Mouse (Mus musculus): ENCODE measurements around the gene 1700020D05Rik.
A peak's percentile ranks its signal among the peaks of the same experiment; 100 is the strongest.

Gene 1700020D05Rik

DNA sequence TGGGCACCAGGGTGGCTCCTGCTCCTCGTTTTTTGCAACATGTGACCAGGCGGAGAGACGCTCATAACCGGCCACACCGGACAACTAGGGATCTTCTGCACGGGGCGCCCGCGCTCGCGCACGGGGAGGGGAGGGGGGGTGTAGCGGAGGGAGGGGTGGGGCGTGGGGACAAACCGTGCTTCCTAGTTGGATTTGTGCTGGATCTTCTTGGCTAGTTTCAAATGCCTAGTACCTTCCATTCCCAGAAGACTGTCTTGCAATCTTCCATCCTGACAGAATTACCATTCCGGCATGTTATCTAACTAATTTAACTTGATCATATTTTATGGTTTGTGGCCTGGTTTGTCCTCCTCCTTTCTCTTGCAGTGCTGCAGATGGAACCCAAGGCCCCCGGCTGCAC, at the start of gene 1700020D05Rik:
1700020D05Rik (minus strand) TSS at position 101 of the 400 bp plus-strand sequence.
- no peak for DNase-seq (ENCODE audit: low read depth, low spot score)

DNA sequence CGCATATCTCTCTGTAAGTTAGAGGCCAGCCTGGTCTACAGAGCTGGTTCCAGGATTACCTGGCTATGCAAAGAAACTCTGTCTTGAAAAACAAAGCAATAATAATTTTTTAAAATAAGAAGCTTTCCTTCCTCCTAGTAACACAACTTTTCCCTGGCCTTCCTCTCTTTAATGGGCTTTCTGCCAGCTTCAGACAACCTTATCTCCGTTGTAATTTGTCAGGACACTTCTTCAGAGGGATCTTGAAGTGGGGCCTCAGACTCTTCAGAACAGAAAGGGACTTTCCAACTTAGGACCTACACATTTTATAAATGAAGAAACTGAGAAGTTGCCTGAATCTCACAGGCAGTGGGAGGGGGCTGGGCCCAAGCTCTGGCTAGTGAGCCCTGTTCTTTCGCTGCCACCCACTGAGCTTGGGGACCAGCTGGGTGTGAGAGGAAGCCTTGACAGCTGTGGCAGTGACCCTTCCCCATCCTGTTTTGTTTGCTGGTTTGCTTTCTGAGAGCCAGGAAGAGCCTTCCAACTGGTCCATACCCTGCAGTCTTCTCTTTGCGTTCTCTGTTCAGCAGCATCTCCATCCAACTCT, 44.0 kb upstream of the 1700020D05Rik start:
- no peak for DNase-seq (ENCODE audit: low read depth, low spot score)

DNA sequence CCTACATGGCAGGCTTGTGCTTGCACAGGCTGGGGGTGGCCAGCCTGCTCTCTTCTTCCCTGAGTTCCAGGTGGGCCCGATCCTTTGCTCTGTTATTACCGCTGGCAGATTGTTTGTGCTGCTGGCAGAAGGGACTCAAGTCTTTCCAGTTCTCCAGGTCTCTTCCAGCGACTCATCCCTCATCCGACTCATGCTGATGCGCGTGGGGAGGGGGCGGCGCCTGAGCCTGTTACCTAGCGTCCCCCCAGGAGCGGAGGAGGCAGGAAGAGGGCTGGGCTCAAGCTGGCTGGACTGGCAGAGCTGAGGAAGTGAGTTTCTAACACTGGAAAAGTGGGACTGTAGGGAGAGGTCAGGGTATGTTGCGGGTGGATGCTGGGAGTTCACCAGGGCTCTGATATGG, 40.4 kb upstream of the 1700020D05Rik start:
- DNase-seq (ENCODE audit: low read depth, low spot score), result no peak

DNA sequence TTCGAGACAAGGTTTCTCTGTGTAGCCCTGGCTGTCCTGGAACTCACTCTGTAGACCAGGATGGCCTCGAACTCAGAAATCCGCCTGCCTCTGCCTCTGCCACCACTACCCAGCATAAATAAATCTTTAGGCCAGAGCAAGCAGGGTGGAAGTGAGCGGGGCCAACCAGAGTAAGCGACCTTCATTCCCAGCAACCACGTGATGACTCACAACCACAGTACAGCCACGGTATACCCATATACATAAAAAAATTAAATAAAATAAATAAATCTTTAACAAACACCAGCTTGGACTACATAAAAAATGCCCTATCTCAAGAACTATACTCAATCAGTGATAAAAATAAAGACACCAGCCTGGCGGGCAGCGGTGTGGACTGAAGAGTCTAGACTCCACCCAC, 39.8 kb upstream of the 1700020D05Rik start:
- no peak for DNase-seq (ENCODE audit: low read depth, low spot score)

DNA sequence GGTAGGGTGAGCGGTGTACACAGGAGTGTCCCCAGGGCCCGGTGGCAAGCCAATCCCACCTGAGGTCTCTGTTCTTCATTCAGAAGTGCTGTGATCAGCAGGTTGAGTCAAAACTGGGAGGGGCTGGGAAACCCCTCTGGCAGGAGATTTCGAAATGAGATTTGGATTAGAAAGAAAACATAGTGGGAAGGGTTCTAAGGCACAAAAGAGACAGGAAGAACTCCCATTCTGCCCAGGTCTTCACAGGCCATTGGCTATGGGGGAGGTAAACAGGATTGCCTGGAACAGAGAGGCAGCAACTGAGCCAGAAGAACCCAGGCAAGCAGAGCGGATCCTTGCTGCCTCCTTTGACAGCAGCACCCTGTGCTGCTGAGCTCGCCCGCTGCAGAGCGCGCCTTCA, 35.2 kb upstream of the 1700020D05Rik start:
- no peak for DNase-seq (ENCODE audit: low read depth, low spot score)

DNA sequence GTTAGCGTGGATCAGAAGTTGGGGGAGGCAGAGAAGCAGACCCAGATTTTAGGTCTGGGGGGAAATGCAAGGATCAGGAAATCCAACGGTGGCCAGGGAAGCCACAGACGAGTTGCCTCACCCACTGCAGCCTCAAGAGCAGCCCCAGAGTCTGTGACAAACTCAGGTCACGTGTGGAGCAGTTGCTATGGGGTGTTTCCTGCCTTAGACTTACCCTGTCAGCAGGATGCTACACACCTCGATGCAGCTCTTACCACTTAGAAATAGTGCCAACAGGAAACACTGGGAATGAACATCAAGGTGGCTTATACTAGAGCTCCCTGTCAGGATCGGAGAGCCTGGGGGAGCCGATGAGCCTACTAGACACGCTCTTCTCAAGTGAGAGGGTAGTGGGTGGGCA, 28.9 kb upstream of the 1700020D05Rik start:
- DNase-seq (ENCODE audit: low read depth, low spot score), result no peak

DNA sequence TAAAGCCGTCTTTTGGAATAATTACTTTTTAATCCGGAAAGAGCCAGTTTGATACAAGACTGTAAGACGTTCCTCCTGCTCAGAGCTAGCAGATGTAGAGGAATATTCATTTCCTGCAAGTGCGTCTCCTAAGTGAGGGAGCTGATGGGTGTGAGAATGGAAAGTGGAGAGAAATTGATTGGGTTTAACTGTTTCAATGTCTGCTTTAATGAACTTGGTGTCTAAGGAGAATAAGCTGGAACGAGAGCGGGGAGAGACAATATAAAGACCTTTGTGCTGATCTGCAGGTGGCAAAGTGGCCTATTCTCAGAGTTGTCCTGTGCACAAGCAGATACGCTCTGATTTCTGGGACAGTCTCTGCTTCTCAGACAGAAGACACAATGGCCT, 26.5 kb upstream of the 1700020D05Rik start:
- DNase-seq (ENCODE audit: low read depth, low spot score), result no peak

DNA sequence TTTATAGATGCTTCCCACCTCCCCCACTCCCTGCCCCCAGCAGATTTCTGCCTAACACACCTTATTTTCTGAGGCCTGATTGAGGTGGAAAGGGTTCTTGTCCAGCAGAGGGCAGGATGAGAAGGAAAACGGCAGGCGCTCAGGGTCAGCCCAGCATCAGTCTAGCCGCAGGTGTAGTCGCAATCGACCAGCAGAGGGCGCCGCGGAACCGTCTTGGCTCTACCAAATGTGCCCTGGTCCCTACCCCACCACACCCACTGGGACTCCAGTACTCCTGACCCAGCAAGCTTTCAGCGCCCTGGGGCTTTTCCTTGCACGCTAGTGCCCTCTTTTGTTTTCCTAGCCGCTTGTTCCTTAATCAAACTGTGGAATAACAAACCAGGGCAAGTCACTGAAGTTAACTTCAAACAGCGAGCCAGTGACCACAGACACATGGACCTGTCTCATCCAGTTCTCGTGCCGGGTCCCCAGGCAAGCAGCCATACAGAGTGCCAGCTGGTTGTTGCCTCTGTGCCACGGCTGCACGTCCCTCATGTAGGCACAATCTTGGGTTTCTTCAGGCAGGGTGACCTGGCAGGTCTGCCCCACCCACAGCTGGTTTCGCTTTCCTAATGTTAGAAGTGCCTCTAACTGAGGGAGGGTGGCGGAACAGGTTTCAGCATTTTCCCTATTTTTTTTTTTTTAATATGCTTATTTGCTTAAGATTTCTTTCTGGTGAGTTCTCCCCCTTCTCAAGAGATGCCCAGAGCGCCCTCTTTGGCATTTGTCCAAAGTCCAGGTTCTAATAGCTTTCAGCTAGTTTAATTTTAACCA, 25.9 kb upstream of the 1700020D05Rik start:
- peak; percentile 24 for DNase-seq (ENCODE audit: low read depth, low spot score)

DNA sequence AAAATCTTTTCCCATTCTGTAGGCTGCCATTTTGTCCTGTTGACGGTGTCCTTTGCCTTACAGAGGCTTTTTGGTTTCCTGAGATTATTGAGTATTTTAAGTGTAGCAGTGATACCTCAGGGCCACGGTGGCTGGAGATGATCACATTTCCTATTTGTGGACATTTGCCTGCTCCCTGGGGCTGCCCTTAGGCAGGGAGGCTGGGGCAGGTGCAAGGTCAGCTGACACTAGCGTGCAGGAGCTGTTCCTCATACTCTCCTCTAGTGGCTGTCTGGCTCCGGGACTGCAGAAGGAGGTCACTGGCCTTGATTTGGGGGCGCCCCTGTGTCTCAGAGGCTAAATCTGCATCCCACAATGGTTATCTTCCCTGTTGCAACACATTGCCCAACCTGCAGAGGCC, 21.6 kb upstream of the 1700020D05Rik start:
- DNase-seq (ENCODE audit: low read depth, low spot score), result no peak

DNA sequence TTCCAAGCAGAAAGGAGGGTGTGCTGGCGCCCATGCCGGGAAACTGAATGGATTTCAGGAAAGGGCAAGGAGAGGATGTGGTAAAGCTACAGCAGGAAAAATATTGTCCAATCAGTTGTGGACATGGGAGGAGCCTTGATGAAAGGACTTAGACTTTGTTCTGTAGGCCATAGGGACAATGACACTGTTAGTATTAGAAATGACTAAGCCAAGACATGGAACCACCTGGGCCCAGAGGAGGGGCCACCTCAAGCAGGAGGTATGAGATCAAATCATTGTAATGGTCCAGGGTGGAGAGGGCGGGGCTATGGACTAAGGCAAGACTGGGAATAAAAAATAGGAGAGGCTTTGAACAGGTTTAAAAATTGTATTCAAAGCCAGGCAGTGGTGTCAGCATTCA, 15.1 kb upstream of the 1700020D05Rik start:
- DNase-seq (ENCODE audit: low read depth, low spot score), result no peak

DNA sequence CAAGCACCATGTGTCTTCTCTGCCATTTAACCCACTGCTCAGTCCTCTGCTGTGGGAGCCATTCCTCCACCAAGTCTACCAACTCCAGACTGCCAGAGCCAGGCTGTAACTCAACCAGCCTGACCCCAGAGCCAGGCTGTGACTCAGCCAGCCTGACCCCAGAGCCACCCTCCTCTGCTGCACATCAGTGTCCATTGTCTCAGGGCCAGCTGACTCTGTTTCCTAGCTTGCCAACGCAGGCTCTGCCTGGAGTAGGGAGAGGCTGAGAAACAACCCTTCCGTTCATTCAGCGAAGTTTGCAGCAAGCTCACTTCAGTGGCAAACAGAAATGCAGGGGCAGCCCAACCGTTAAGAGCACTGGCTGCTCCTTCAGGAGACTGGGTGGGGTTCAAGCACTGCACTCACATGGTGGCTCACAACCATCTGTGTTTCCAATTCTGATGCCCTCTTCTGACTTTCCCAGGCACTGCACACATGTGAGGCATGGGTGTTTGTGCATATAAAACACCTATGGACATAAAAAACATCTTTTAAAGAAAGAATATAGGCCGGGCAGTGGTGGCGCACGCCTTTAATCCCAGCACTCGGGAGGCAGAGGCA, 13.4 kb upstream of the 1700020D05Rik start:
- DNase-seq (ENCODE audit: low read depth, low spot score), result no peak

DNA sequence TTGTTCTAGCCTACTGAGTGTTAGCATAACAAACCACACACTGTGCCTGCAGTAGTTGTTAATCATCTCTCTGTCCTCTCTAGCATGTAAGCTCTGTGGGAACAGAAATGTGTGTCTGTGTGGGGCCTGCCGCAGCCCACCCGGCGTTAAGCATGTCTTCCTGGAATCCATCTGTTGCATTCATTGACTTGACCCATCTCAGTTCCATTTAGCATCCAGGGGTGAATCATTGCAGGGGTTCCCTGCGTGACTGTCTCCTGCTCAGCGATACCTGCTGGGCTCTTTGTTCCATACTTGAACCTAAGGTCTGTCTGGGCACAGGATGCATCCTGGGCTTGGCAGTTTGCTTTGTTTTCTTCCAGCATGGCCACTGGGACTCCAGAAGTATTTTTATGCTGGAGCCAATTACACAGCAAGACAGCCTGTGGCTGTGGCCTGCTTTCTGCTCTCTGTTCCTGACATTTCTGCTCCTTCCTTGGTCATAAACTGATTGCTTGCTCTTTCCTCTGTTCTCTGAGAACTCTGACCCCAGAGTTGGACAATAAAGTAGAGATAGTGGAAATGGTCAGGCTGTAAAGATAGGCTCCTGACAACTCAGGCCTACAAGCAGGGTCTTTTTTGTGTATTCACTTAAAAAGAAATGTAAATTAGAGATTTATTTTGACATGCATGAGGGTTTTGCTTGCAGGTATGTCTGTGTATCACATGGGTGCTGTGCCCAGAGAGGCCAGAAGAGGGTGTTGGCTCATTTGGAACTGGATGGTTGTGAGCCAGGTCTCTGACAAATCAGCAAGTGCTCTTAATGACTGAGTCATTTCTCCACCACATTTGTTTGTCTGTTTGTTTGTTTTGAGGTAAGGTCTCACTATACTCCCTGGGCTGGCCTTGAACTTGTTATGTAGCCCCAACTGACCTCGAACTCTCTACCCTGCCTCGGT, 12.5 kb upstream of the 1700020D05Rik start:
- DNase-seq (ENCODE audit: low read depth, low spot score), result no peak

DNA sequence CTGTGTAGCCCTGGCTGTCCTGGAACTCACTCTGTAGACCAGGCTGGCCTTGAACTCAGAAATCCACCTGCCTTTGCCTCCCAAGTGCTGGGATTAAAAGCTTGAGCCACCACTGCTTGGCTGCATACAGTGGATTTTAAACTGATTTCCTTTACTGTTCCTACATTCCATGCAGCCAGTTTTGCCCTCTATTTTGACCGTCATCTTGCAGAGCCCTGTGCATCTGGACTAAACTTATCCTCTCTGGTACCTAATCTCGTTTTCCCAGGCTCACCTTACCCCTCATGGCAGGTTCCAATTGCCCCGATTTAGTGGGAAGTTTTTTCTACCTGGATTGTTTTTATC, 9.4 kb upstream of the 1700020D05Rik start:
- no peak for DNase-seq (ENCODE audit: low read depth, low spot score)

DNA sequence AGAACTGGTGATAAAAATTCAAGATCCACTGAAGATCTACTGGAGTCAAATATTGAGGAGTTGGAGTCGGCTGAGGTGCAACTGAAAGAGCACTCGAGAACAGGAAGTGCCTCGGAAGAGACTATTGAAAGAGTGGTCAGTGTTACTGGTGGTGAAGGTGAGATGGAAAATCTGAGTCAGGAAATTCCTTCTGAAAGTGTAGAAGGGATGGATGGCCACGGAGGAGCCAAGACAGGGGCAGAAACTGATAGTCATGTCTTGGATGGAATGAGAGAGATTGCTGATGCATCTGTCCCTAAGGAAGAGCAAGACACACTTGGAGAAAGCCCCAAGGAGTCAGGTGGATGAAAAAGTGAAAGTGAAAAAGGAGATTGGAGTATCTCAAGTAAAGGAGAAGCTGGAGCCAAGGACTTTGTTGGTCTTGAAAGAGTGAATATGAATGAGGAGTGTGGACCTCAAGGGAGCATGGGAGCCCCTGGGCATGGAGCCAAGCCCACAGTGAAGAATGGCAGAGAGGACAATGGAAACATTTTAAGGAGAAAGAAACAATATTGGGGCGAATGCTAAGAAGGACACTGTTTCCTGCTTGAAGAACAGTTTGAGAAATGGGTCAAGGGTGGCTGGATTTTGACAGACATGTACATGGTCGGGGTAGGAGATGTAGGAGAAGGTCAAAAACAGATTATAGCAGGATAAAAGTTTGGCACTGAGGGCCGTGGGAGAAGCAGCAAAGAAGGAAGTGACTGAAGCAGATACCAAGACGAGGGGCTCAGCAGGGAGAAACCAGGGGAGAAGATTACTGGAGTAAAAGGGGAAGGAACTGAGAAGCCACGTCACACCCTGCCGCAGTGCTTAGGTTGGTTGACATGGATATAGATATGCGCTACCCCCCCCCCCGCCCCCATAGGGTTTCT, 8.8 kb upstream of the 1700020D05Rik start:
- no peak for DNase-seq (ENCODE audit: low read depth, low spot score)

DNA sequence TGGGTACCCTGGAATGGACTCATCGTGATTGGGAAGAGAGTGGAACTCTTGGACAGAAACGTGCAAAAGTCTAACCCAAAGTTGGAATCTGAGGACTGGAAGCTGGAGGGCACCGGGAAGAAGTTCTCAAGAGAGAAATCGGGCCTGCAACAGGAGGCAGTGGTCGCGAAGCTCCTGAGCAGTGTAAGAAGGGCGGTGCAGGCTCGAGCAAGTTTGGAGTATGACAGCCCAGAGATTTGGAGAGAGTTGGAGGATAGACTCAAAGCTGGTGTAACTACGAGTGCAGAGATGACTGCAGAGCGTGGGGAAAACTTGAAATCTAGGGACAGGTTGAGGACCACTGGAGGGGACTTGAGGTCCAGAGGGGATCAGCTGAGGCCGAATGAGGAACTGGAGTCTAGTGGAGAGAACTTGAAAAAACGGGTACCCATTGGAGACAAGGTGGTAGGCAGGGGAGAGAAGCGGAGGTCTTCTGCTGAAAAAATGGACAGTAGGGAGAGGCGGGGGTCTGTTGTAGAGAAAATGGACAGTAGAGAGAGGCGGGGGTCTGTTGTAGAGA, 7.6 kb upstream of the 1700020D05Rik start:
- DNase-seq (ENCODE audit: low read depth, low spot score), result no peak

DNA sequence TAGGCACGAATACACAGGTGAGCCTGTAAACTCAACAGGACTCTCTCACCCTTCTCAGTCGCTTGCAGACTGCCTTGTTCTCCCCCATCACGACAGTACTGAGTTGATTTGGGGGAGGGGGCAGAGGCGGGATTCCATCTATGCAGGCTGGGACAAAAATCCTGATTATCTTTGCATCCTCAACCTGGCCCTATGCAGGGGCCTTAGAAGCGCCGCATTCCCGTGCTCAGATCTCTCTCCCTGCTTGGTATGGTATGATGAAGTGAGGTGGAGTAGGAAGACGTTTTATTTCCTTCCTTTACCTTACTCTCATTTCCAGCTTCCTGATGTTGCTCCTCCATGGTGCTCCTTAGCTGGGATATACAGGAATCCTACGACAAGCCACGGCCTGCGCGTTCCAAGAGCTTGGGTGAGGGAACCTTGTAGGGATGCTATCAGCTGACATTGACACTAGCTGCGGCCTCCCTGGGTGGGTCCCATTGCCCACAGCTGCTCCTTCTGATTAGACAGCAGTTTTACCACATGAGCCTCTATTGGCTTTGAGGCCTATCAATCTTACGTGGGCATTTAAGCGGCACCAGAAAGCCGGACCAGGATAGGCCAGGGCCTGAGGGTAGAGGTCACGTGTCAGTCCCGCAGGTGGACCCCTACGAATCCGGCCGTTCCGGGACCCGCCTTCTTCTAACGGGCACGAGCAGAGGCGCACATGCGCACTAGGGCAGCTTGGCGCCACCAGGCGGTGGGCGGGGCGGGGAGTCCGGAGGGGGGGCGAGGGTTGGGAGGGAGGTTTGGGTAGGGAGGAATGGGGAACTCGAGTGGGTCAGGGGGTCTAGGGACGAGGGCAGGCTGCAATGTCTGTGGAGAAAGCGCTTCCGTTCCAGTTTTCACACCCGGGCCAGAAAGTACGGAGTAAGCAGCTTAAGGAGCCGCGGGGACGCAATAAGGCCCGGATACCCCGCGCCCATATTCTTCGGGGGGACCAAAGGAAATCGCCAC, 6.7 kb upstream of the 1700020D05Rik start, which contains the start of gene Snx32:
Snx32 (minus strand) TSS at position 508 of the 996 bp plus-strand sequence.
- peak; percentile 98 for DNase-seq (ENCODE audit: low read depth, low spot score)

DNA sequence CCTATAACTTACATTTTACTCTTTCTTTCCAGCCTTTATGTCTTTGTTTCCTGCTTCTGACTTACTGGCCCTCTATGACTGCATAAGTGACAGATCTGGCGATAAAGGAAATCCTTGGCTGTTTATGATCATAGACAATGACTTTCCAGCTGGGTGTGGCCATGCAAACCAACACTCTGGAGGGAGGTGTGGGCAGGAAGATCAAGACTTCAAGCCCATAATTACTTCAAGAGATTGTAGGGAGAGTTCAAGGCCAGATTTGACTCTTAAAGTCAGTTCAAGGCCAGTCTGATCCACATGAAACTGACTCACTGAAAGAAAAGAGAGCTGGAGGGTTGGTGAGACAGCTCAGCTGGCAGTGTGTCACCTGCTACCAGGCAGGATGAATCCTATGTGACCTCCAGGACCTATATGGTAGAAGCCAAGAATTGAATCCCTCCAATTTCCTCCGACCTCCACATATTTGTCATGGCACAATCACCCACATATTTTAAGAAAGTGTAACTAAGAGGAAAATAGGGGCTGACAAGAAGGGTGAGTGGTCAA, 3.2 kb downstream of the 1700020D05Rik start:
- no peak for DNase-seq (ENCODE audit: low read depth, low spot score)

DNA sequence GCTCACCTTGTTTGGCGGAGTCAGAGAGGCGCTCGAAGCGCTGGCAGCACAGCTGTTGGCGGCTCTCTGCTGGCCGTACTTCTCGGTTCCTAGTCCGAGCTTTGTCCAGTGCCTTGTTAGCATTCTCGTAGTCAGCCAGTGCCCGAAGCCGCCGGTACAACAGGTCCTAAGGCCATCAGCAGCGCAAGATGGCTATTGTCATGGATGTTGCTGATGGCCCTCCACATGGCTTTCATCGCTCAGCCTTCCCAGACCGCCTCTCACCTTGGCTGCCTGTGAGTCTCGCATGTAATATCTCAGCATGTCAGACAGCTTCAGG, 7.6 kb downstream of the 1700020D05Rik start:
- no peak for DNase-seq (ENCODE audit: low read depth, low spot score)

Data from brain, embryonic 18.5 days (tissue).